Mouse (Mus musculus): ENCODE measurements around the gene Rxrb. TPM values are rescaled to one million over a fixed set of nuclear protein-coding genes. Genes with fewer than 3 reads are reported as not detected.
"Not testable (repeated sequence)": the region's sequence is repeated elsewhere in the genome, so short reads cannot be mapped to it uniquely, and the experiment has no call there.

Rxrb gene
- 41.2 and 51.3 TPM in 2 replicates for total RNA-seq (2017)

GRCm38 (mm10) chr17:34031465-34032173 lies at the start of gene Rxrb, which contains the start of gene Slc39a7:
Rxrb (plus strand) TSS chr17:34031812.
Slc39a7 (minus strand) TSS chr17:34031682.
- ATAC-seq (replicated peaks in 1 of 2; ENCODE audit: insufficient read depth in 1 of 2, low FRiP score in 2 of 2, low TSS enrichment in 1 of 2, low read depth in 1 of 2, poor library complexity in 2 of 2, severe bottlenecking in 2 of 2) = peak; percentile 44 to 55

- not testable (repeated sequence) for ATAC-seq (replicated peaks in 1 of 2; ENCODE audit: insufficient read depth in 1 of 2, low FRiP score in 2 of 2, low TSS enrichment in 1 of 2, low read depth in 1 of 2, poor library complexity in 2 of 2, severe bottlenecking in 2 of 2)
Measured at GRCm38 (mm10) chr17:33982136-33982535, 49.5 kb upstream of the Rxrb start.

- ATAC-seq (replicated peaks in 1 of 2; ENCODE audit: insufficient read depth in 1 of 2, low FRiP score in 2 of 2, low TSS enrichment in 1 of 2, low read depth in 1 of 2, poor library complexity in 2 of 2, severe bottlenecking in 2 of 2) = peak; percentile 53 to 67; a peak in 3 of 4 replicates
Measured at GRCm38 (mm10) chr17:33991788-33992664, 39.6 kb upstream of the Rxrb start.

GRCm38 (mm10) chr17:33994959-33995358 lies 36.7 kb upstream of the Rxrb start:
- no peak for ATAC-seq (replicated peaks in 1 of 2; ENCODE audit: insufficient read depth in 1 of 2, low FRiP score in 2 of 2, low TSS enrichment in 1 of 2, low read depth in 1 of 2, poor library complexity in 2 of 2, severe bottlenecking in 2 of 2)

GRCm38 (mm10) chr17:33995651-33996050 lies 36.0 kb upstream of the Rxrb start:
- no peak for ATAC-seq (replicated peaks in 1 of 2; ENCODE audit: insufficient read depth in 1 of 2, low FRiP score in 2 of 2, low TSS enrichment in 1 of 2, low read depth in 1 of 2, poor library complexity in 2 of 2, severe bottlenecking in 2 of 2)

GRCm38 (mm10) chr17:33997025-33997424 lies 34.6 kb upstream of the Rxrb start:
- ATAC-seq (replicated peaks in 1 of 2; ENCODE audit: insufficient read depth in 1 of 2, low FRiP score in 2 of 2, low TSS enrichment in 1 of 2, low read depth in 1 of 2, poor library complexity in 2 of 2, severe bottlenecking in 2 of 2) = not testable (repeated sequence)

- not testable (repeated sequence) for ATAC-seq (replicated peaks in 1 of 2; ENCODE audit: insufficient read depth in 1 of 2, low FRiP score in 2 of 2, low TSS enrichment in 1 of 2, low read depth in 1 of 2, poor library complexity in 2 of 2, severe bottlenecking in 2 of 2)
Measured at GRCm38 (mm10) chr17:33998697-33999096, 32.9 kb upstream of the Rxrb start.

- no peak for ATAC-seq (replicated peaks in 1 of 2; ENCODE audit: insufficient read depth in 1 of 2, low FRiP score in 2 of 2, low TSS enrichment in 1 of 2, low read depth in 1 of 2, poor library complexity in 2 of 2, severe bottlenecking in 2 of 2)
Measured at GRCm38 (mm10) chr17:33999341-34000149, 32.1 kb upstream of the Rxrb start.

GRCm38 (mm10) chr17:34000150-34000537 lies 31.5 kb upstream of the Rxrb start, which contains the start of gene H2-K1:
H2-K1 (minus strand) TSS chr17:34000347.
- peak; percentile 99 for ATAC-seq (replicated peaks in 1 of 2; ENCODE audit: insufficient read depth in 1 of 2, low FRiP score in 2 of 2, low TSS enrichment in 1 of 2, low read depth in 1 of 2, poor library complexity in 2 of 2, severe bottlenecking in 2 of 2)

- not testable (repeated sequence) for ATAC-seq (replicated peaks in 1 of 2; ENCODE audit: insufficient read depth in 1 of 2, low FRiP score in 2 of 2, low TSS enrichment in 1 of 2, low read depth in 1 of 2, poor library complexity in 2 of 2, severe bottlenecking in 2 of 2)
Measured at GRCm38 (mm10) chr17:34000796-34001195, 30.8 kb upstream of the Rxrb start.

- ATAC-seq (replicated peaks in 1 of 2; ENCODE audit: insufficient read depth in 1 of 2, low FRiP score in 2 of 2, low TSS enrichment in 1 of 2, low read depth in 1 of 2, poor library complexity in 2 of 2, severe bottlenecking in 2 of 2) = no peak
Measured at GRCm38 (mm10) chr17:34003426-34003825, 28.2 kb upstream of the Rxrb start.

- no peak for ATAC-seq (replicated peaks in 1 of 2; ENCODE audit: insufficient read depth in 1 of 2, low FRiP score in 2 of 2, low TSS enrichment in 1 of 2, low read depth in 1 of 2, poor library complexity in 2 of 2, severe bottlenecking in 2 of 2)
Measured at GRCm38 (mm10) chr17:34006570-34006969, 25.0 kb upstream of the Rxrb start.

- no peak for ATAC-seq (replicated peaks in 1 of 2; ENCODE audit: insufficient read depth in 1 of 2, low FRiP score in 2 of 2, low TSS enrichment in 1 of 2, low read depth in 1 of 2, poor library complexity in 2 of 2, severe bottlenecking in 2 of 2)
Measured at GRCm38 (mm10) chr17:34010156-34010555, 21.5 kb upstream of the Rxrb start.

- ATAC-seq (replicated peaks in 1 of 2; ENCODE audit: insufficient read depth in 1 of 2, low FRiP score in 2 of 2, low TSS enrichment in 1 of 2, low read depth in 1 of 2, poor library complexity in 2 of 2, severe bottlenecking in 2 of 2) = no peak
Measured at GRCm38 (mm10) chr17:34013436-34013835, 18.2 kb upstream of the Rxrb start.

GRCm38 (mm10) chr17:34021539-34022413 lies 9.8 kb upstream of the Rxrb start:
- ATAC-seq (replicated peaks in 1 of 2; ENCODE audit: insufficient read depth in 1 of 2, low FRiP score in 2 of 2, low TSS enrichment in 1 of 2, low read depth in 1 of 2, poor library complexity in 2 of 2, severe bottlenecking in 2 of 2) = no peak

- no peak for ATAC-seq (replicated peaks in 1 of 2; ENCODE audit: insufficient read depth in 1 of 2, low FRiP score in 2 of 2, low TSS enrichment in 1 of 2, low read depth in 1 of 2, poor library complexity in 2 of 2, severe bottlenecking in 2 of 2)
Measured at GRCm38 (mm10) chr17:34022414-34022783, 9.2 kb upstream of the Rxrb start.

- no peak for ATAC-seq (replicated peaks in 1 of 2; ENCODE audit: insufficient read depth in 1 of 2, low FRiP score in 2 of 2, low TSS enrichment in 1 of 2, low read depth in 1 of 2, poor library complexity in 2 of 2, severe bottlenecking in 2 of 2)
Measured at GRCm38 (mm10) chr17:34022987-34023386, 8.6 kb upstream of the Rxrb start.

Data from hematopoietic stem cell, adult 5-6 weeks (primary cell).